Mouse (Mus musculus): ENCODE results near the gene Myocd. TPM values are rescaled to one million over a fixed set of nuclear protein-coding genes. Genes with fewer than 3 reads are reported as not detected.

Gene Myocd
- total RNA-seq (2014; fragmentation: Nextera tagmentation), result not detected in 2 replicates
- not detected in 2 replicates for total RNA-seq (2017)

DNA sequence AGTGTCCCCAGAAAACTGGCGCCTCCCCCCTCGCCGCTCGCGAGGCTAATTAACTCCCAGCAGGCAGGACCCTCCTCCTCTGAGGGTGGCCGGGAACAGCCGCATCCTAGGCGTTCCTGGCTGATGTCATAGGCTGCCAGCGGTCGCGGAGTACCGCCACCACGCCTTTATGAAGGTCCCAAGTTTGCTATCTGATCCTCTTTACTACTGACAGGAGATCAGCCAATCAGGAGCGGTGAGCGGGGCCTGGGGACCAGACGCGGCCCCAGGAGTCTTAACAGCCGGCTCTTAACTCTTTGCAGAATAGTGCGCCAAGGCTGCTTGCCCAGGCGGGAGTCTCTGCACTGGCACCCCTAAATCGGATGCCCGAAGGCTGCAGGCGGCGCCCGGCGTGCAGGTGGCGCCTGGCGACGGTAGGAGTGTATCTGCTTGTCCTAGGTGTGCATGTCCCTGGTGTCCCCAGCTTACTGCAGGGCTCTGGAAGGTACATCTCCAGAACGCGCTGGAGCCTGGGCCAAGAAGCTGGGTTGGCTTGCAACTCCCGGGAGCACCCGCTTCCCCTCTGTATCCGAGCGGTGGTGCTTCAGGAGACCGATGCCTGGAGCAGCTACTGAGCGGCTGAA is at the start of gene Myocd:
TSS of gene Myocd (minus strand) at position 139 of the 623 bp plus-strand sequence.
- no peak; the same call in 1 of the 2 replicates for ATAC-seq (replicated peaks; ENCODE audit: poor library complexity, severe bottlenecking)

DNA sequence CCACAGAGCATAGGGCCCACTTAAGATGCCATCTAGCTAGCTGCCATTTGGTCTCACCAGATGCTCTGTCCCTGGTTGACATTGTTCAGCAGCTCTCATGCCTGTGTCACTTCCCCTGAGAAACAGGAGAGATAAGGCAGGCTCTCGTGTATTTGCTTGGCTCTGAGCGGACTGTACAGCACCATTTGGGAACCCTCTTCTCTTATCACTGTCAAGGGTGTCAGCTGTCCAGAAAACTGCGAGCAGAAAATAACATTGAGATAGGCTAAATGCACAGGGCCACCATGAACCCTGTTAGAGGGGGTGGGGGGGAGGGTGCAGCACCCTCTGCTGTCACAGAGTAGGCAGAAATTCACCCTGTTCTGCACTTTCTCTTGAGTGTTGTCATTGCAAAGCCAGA is 34.0 kb upstream of the Myocd start:
- ATAC-seq (replicated peaks; ENCODE audit: poor library complexity, severe bottlenecking), result no peak

DNA sequence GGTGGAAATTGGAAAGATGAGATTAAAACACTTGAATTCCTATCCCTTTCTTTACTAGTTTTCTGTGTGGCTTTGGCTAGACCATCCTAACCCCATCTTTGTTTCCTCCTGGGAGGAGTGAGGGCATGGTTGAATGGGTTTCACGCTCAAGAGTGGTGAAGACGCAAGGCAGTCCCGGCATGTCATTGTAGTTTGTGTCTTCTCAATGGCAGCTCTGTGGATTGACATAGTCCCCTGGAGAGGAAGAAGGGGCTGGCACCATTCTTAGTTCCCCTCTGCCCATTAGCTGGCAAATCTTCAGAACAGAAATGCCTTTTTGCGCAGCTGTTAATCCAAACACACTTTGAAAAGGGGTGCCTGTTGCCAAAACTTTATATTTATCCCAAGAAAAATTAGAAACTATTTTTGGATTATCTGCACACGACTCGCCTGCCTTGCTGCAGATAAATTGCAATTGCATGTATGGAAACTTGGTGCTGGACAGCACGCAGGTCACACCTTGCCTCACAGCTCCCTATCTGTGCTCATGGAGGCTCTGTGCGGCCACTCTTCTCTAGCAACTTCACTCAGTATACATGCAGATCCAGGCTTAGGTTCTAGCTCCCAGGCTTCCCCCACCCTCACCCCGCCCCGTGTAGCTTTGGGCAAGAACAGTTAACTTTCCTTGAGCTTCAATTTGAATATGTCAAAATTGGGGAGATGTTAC is 24.5 kb upstream of the Myocd start:
- no peak for ATAC-seq (replicated peaks; ENCODE audit: poor library complexity, severe bottlenecking)

DNA sequence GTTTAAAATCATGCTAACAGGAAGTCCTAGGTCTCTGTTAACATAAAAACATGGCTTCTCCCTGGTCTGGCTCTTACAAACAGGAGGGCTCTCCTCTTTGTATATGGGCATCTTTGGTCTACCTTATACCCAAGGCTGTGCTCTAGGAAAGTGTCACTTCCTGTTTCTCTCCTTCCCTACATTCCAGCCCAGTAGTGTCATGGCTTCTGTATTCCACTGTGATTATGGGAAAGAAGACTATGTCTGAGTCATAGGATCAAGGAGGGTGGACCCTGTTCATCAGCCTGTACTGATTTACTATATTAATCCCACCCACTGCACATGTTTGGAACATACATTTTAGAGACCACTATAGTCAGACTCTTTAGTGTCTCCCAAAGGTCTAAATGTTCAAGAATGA is 23.2 kb upstream of the Myocd start:
- no peak for ATAC-seq (replicated peaks; ENCODE audit: poor library complexity, severe bottlenecking)

DNA sequence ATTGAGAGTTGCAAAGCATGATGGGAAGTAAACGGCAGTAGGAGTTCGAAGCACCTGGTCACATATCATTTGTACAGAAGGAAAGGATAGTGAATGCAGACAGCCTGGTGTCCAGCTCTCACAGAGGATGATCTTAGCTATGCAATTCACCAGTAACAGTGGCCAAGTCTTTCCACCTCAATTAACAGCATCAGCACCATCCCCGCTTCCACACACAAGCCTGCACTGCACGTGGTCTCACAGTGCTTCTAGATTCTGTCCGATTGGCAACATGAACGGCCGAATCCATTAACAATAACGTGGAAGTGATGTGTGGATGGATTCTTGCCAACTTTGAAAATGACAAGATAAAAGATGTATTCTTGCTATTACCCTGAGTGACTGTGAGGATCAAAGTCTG is 17.9 kb upstream of the Myocd start:
- no peak for ATAC-seq (replicated peaks; ENCODE audit: poor library complexity, severe bottlenecking)

DNA sequence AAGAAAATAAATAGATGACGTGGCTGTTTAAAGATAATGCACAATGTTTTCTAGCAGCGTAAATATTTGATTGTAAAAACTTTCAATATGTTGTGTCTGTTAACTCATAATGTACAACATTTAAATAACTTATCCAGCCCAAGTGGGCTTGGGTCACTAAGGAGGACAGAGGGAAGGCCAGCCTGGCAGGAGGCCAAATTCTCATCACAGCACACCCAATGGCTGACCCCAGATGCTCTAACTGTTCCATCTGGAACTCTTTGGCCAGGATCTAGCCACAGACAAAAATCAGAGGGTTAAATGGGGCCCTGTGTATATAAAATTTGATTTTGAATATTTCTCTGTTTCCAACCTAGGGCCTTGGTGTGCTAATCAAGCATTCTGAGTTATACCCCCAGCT is 16.4 kb upstream of the Myocd start:
- ATAC-seq (replicated peaks; ENCODE audit: poor library complexity, severe bottlenecking), result no peak

DNA sequence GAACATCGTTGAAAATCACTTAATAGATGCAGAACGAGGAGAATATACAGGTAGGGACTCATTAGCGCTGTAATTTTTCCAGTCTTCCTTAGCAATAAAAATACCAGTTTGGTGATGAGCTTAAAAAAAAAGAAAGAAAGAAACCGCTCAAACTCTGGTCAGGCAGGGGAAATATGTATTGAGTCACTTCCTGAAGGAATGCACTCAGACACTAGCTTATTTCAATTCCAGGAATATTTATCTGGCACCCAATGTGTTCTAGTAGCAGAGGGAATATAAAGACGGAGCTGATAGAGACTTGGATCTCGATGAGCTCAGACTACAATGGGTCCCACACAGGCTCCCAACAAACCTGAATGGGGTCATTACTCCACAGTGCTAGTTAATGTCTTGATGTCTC is 5.7 kb upstream of the Myocd start:
- no peak for ATAC-seq (replicated peaks; ENCODE audit: poor library complexity, severe bottlenecking)

DNA sequence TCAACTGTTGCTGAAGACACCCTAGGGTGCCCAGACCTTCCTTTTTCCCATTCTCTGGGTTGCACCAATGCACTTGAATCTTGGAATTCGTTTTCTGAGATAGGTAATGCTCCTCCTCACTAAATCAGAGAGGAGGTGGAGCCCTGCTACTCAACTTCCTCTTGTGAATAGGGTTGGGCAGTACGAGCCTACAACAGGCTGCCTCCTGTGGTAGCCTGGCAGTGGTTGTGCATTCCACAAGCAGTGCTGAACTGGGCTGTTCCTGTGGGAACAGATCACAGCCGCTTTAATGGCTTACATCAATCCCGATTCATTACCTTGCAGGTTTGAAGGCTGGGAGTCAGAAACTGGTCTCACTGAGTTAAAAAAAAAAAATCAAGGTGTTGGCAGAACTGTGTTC is 1.2 kb upstream of the Myocd start:
- no peak for ATAC-seq (replicated peaks; ENCODE audit: poor library complexity, severe bottlenecking)

DNA sequence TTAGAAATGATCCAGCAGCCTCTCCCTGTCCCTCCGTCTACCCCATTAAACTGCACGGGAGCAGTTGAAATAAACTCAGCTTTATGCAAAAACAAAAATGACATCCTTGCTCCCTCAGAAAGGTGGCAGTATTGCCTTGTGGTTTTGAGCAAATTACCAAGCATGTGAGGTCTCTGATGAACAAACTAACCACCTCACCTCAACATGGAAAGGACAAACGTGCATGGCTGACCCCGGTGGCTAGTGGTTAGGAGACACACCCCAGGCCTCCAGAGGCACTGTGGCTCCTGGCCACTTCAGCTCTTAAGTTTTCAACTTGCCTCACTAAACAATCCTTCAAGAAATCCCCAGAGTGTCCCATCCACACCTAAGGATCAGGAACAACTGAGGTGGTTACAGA is 1.5 kb downstream of the Myocd start:
- ATAC-seq (replicated peaks; ENCODE audit: poor library complexity, severe bottlenecking), result no peak

DNA sequence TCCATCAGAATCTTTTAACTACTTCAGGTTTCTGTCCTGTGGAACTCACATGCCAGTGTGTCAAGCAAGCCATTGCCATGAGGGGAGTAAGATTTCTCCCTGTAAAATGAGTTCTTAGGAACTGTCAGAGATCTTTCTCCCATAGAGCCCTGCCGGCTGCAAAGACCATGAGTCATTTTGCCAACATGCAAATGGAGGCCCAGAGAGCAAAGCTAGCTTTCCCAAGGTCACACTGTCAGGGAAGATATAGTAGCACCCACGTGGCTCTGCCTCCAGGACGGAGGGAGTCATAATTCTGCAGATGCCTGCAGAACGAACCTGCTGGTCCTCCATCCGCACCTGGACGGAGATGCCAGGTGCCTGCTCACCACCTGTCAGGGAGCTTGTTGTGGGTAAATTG is 6.3 kb downstream of the Myocd start:
- no peak for ATAC-seq (replicated peaks; ENCODE audit: poor library complexity, severe bottlenecking)

DNA sequence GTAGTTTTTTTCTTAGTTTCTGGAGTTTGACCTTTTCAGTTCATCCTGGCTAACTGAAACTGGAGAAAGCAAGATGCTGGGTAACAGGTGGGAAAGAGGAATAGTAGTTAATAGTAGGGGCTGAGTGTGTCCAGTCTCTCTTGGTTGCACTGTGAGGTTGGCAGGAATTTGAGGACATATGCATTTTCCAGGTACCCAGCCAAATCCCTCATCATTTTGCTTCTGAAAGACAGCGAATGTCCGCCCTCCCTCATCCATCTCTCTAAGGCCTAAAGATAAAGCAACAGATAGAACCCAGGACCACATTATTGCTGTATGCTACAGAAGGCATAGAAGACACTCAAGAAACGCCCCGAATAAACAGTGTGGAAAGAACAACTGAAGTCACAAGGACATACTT is 10.8 kb downstream of the Myocd start:
- ATAC-seq (replicated peaks; ENCODE audit: poor library complexity, severe bottlenecking), result no peak

DNA sequence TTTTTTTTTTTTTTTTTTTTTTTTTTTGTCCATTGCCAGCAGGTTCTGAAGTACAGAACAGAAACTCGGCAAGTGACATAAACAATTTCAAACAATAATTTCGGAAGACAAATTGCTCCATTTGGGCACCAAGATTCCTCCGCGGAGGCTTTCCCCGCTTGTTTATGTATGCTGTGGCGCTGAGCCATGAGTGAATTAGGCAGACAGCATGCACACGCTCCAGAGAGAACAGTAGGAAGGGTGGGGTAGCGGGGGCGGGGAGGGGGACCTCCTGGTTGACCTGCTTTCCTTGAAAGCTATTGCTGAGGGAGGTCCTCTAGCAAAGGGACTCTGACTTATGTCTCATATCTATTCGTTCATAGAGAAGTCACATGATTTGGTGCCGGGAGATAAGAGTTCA is 13.6 kb downstream of the Myocd start:
- ATAC-seq (replicated peaks; ENCODE audit: poor library complexity, severe bottlenecking), result no peak

DNA sequence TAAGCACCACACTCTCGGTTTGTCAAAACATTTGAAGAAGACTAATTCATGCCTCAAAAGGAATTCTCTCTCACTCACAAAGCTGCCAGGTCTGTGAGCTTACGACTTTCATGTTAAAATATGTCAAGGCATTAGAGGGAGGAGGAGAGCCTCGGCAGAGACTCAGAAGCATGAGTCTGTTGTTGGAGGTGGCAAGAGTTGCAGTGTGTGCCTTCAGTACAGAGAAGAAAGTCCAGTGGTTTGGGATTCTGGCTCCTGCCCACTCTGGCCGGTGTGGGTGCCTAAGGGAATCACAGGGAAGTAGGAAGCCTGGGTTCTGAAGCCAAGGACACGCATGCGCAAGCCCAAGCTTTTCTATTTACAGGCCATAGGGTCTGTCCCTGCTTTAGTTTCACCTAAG is 14.2 kb downstream of the Myocd start:
- ATAC-seq (replicated peaks; ENCODE audit: poor library complexity, severe bottlenecking), result no peak

DNA sequence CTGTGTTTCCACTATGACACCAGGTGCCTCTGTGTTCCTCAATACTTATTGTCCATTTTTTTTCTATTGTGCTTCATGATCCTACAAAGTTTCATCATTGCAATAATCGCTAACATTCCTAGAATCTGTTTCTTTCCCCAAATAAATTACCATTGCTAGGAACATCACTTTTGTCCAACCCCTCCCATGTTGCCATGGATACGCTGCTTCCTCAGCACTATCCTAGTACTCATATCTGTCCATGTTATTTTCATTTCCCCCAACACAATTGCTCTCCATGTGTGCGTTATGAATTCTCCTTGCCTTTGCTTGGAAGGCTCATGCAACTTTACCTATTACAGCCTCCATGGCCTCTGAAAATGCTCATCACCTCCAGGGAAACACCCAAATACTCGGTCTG is 19.4 kb downstream of the Myocd start:
- ATAC-seq (replicated peaks; ENCODE audit: poor library complexity, severe bottlenecking), result no peak

DNA sequence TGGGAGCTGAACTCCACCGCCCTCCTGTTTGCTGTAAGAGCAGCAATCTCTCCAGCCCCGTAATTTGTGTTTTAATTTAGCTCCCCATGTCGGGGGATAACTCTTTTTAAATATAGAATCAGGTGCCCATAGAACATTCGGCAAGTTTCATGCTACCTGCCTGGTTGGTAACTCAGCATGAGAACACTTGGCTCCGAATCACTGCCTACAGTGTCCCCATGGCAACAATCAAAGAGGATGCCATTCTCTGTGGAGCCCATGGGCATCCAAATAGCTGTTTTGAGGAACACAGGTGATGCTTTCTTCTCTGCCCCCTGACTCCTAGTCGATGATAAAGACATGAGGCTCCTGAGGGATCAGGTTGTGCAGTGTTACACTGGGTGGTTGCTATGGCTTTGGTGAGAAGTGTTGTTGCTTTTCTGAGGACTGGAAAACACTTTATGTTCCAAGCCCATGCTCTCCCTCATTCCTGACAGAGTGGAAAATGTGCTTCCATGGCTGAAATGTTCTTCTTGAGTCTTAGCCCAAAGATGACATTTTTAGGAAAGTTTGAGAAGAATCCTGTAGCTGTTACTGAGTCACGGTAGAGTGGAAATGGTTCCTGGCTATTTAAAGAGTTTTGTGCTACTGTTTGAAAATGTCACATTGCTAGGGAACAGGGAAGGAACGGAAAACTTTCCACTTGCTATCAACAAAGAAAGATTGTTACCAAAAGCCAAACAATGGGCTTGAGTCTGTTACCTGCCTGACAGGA is 23.3 kb downstream of the Myocd start:
- no peak for ATAC-seq (replicated peaks; ENCODE audit: poor library complexity, severe bottlenecking)

DNA sequence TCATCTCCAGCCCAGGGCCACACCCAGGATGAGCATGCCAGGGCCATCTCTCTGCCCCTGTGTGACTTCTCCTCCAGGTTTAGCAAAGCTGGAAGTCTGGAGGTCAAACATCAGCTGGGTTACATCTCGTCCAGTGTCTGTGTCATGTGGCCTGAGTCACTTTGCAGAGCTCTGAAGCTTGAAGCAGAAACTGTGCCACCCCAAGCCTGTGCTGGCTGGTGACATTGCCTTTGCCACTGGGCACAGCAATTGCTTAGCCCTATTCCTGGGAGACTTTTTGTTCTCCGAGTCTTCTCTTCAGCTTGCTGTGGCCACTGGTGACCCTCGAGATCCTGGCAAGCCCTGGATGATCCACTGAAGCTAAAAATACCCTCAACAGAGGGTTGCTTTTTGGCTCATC is 26.2 kb downstream of the Myocd start:
- ATAC-seq (replicated peaks; ENCODE audit: poor library complexity, severe bottlenecking), result no peak

DNA sequence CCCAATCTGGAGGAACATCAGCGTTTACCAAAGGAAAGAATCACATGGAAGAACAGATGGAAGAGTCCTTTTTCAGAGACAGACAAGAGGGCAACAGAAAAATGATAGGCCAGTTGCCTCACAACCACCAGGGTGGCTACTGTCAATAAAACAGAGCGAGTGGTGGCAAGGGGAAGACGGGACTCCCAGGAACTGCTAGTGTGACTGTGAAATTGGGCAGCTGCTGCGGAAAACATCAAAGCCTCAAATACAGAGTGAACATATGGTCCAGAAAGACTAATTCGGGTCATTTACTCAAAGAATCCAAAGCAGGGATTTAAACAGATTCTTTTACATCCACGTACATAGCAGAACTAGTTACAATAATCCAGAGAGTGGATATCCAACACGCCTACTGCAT is 29.3 kb downstream of the Myocd start:
- ATAC-seq (replicated peaks; ENCODE audit: poor library complexity, severe bottlenecking), result no peak

DNA sequence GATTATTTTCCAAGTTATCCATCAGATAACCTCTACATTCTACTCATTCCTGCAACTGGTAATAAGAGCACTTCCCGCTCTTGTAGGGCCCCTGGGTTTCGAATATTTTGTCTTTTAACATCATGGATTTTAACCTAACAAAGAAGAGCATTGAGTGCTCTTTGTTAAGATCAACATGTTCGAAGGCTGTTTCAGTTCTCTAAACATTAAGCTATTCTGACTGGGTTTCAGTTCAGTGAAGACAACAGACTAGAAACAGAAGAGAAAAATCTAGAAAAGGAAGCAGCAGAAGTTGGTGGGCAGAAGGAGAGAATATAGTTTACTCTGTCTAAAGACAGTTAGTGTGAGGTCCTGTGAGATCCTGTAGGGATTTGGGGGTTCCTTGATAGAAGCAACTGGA is 31.9 kb downstream of the Myocd start:
- no peak for ATAC-seq (replicated peaks; ENCODE audit: poor library complexity, severe bottlenecking)

DNA sequence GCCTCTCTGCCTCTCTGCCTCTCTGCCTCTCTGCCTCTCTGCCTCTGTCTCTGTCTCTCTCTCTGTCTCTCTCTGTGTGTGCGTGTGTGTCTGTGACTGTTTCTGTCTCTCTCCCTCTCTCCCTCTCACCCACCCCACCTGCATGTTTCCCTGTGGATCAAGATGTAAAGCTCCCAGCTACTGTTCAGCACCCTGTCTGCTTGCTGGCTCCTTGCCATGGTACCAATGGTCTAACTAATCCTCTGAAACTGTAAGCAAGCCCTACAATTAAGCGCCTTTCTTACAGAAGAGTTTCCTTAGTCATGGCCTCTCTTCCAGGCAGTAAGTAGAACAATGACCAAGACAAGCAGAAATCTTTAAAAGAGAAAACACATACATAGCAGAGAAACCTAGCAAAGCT is 32.9 kb downstream of the Myocd start:
- no peak for ATAC-seq (replicated peaks; ENCODE audit: poor library complexity, severe bottlenecking)

DNA sequence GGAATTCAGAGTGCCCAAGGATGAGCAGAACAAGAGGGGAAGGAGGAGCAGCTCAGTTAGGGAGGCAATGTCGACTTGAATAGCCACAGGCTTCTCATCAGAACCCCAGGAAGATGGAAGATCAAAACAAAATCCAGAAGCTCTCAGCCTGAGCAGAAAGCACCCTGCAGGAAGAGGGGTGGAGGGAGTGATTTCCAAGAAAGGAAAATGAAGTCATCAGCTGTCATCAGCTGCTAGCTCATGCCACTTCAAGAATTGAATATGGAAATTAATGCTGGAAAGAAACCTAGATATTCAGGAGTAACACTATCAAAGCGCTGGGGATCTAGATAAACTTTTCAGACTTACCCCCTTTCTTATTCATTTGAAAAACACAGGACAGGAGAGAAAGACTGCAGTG is 34.4 kb downstream of the Myocd start:
- ATAC-seq (replicated peaks; ENCODE audit: poor library complexity, severe bottlenecking), result no peak

DNA sequence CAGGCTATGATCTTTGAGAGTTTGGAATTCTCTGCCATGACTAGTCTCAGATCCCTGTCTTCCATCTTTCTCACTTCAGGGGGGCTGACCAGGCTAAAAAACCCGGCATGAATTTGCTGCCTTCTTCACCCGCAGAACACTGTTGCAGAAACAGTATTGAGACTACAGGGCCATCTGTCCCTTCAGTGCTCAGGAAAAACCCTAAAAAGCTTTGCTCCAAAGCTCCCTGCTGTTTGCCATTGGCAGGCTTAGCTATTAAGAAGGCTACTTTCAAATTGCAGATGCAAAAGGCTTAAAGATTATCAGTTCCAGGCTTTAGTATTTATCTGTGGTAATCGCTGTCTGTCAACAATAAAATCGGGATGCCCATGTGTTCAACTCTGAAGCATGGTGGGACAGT is 38.0 kb downstream of the Myocd start:
- ATAC-seq (replicated peaks; ENCODE audit: poor library complexity, severe bottlenecking), result no peak

DNA sequence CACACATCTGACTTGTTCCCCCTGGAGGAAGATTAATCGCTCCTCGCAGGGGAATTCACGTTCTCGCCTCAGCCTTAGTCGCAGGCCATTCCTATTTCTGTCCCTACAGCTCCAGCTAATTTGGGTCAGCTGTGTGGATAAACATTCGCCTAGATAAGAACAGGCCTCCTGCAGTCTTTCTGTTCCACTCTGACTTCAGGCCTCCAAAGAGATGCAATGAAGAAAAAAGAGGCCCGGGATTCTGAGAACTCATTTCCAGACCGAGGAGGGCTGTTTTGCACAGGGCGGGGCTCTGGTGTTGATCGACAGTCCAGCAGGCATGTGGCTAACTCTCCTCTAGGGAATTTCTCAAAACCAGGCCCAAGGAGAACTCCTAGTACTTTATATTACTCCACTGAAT is 43.0 kb downstream of the Myocd start:
- ATAC-seq (replicated peaks; ENCODE audit: poor library complexity, severe bottlenecking), result no peak
